Mouse (Mus musculus) midbrain, postnatal 0 days (tissue): Measurements from ENCODE around the gene Ablim2. TPM values are rescaled to one million over a fixed set of nuclear protein-coding genes. Genes with fewer than 3 reads are reported as not detected.

ENCODE experiments used
- ATAC-seq: fragments of 200-750 bp; cut with Nextera tagmentation; 2 replicates; pipeline ENCODE4 v1.8.0; 2017; ENCODE audit warnings: moderate number of reproducible peaks, mild to moderate bottlenecking, moderate TSS enrichment, moderate library complexity; ENCODE audit not compliant: low FRiP score
- DNase-seq: peaks from one replicate; pipeline ENCODE4 v3.0.0-alpha.2; 2015; ENCODE audit warnings: low spot score
- H3K27ac ChIP-seq: fragments of 300-500 bp; sonication (generic); 2 replicates; pipeline ENCODE4 v1.5.1; 2014; ENCODE audit warnings: low read depth, mild to moderate bottlenecking, low read length, mixed read lengths
- H3K27me3 ChIP-seq: fragments of 300-500 bp; sonication (generic); 2 replicates; pipeline ENCODE4 v1.6.1; 2014; ENCODE audit warnings: low read length, control low read depth, mixed read lengths; ENCODE audit not compliant: insufficient read depth
- H3K36me3 ChIP-seq: fragments of 300-500 bp; sonication (generic); 2 replicates; pipeline ENCODE4 v1.6.1; 2014; ENCODE audit warnings: low read length, control low read depth, mixed read lengths; ENCODE audit not compliant: insufficient read depth
- H3K4me1 ChIP-seq: fragments of 300-500 bp; sonication (generic); 2 replicates; pipeline ENCODE4 v1.6.1; 2014; ENCODE audit warnings: mild to moderate bottlenecking, control low read depth, antibody characterized with exemption, low read length, mixed read lengths; ENCODE audit not compliant: insufficient read depth
- H3K4me2 ChIP-seq: fragments of 300-500 bp; sonication (generic); 2 replicates; pipeline ENCODE4 v1.6.1; 2014; ENCODE audit warnings: low read depth, mild to moderate bottlenecking, low read length, mixed read lengths; ENCODE audit not compliant: poor library complexity, severe bottlenecking
- H3K4me3 ChIP-seq: fragments of 300-500 bp; sonication (generic); 2 replicates; pipeline ENCODE4 v1.5.1; 2014; ENCODE audit warnings: low read depth, mild to moderate bottlenecking, low read length, moderate library complexity
- H3K9ac ChIP-seq: fragments of 300-500 bp; sonication (generic); replicated peaks from 2 replicates; pipeline ENCODE4 v1.6.1; 2014; ENCODE audit warnings: mild to moderate bottlenecking, low read length, moderate library complexity, mixed read lengths; ENCODE audit not compliant: poor library complexity, severe bottlenecking
- H3K9me3 ChIP-seq: fragments of 300-500 bp; sonication (generic); 2 replicates; pipeline ENCODE4 v1.6.1; 2016; ENCODE audit warnings: low read length, control low read depth
- CTCF ChIP-seq: IDR thresholded peaks from 2 replicates; pipeline ENCODE4 v1.5.1; 2016; ENCODE audit warnings: antibody characterized with exemption, mild to moderate bottlenecking
- WGBS: fragments of 180-500 bp; shearing (Covaris S2); extraction: QIAGEN DNeasy Blood & Tissue Kit; methylation state at CpG from one replicate; pipeline ENCODE4 v1.1.7; 2014; 5-methylcytosine and 5-hydroxymethylcytosine counted together
- polyA plus RNA-seq: library from polyadenylated mRNA; unstranded; fragments of >200 nt; fragmentation: Nextera tagmentation; extraction: Ambion mirVana; gene quantifications from 2 replicates; pipeline ENCODE4 v1.2.1, GENCODE M21; 2015
- total RNA-seq: library from RNA; depleted of rRNA; stranded (reverse); fragments of >200 nt; gene quantifications from 2 replicates; pipeline ENCODE4 v1.2.3, GENCODE M21; 2014

Gene Ablim2
- total and polyA plus RNA-seq, 2 experiments from 2014 or later = 32.2 to 44.9 TPM

DNA sequence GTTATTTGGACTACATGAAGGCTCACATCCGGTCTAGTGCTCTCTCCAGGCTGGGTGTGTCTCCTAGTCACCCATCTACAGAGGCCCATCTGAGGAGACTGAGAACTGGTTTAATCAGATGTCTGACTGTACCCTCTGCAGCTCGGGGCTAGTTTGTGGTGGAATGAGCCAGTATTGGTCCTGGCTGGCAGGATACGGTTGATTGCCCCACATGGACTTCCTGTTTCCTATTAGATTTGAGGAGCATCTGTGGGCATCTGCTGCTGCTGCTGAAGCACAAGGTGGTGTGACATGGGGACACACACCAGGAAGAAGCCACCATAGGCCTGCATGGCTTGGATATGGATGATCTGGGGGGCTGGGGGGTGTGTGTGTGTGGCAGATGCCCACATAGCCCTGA lies 32.0 kb downstream of the Ablim2 start:
- Histone ChIP-seq H3K9me3 (no peaks in the 10 kb centered on the region), H3K27ac (no peak overlapping the region), H3K27me3 (no peaks in the 10 kb centered on the region), H3K9ac (no peak overlapping the region), H3K36me3 (no peaks in the 10 kb centered on the region), H3K4me2 (no peak overlapping the region), H3K4me1 (no peaks in the 10 kb centered on the region), H3K4me3 (no peak overlapping the region)
- ATAC-seq (no peak), DNase-seq (no peak)
- 87% methylated on average over 3 of the region's 3 CpGs for WGBS
- TF ChIP-seq CTCF = no peak

DNA sequence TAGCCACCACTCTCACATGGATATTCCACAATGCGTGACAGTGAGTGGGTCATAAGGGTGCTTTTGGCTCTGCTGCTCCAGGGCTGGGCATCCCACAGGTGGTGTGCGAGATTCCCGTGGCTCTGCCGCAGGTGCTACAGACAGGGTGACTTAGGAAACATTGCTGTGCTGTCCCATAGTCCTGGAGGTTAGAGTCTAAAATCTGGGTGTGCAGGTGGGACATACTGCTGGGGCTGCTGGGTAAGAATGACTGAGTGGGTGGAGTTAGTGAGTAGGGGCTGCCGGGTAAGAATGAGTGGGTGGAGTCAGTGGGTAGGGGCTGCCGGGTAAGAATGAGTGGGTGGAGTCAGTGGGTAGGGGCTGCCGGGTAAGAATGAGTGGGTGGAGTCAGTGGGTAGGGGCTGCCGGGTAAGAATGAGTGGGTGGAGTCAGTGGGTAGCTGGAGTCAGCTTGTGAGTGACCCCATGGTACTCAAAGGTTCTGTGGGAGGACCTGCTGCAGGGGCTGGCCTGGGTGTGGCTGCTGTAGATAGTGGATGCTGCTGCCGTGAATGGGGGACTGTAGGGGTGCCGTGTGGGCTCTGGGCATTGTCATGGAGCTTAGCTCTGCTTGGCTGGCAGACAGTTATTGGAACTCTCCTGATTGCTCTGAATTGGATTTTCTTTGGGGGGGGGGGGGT lies 32.8 kb downstream of the Ablim2 start:
- no peaks in the 10 kb centered on the region for H3K4me1 ChIP-seq
- TF ChIP-seq CTCF = no peak
- no peaks in the 10 kb centered on the region for H3K27me3 ChIP-seq
- DNase-seq = no peak
- ATAC-seq = no peak
- H3K27ac ChIP-seq = no peak overlapping the region
- H3K4me2 ChIP-seq = no peak overlapping the region
- H3K9me3 ChIP-seq = no peaks in the 10 kb centered on the region
- 44% methylated on average over 10 of the region's 10 CpGs for WGBS
- H3K36me3 ChIP-seq = no peaks in the 10 kb centered on the region
- H3K9ac ChIP-seq = no peak overlapping the region
- no peak overlapping the region for H3K4me3 ChIP-seq

DNA sequence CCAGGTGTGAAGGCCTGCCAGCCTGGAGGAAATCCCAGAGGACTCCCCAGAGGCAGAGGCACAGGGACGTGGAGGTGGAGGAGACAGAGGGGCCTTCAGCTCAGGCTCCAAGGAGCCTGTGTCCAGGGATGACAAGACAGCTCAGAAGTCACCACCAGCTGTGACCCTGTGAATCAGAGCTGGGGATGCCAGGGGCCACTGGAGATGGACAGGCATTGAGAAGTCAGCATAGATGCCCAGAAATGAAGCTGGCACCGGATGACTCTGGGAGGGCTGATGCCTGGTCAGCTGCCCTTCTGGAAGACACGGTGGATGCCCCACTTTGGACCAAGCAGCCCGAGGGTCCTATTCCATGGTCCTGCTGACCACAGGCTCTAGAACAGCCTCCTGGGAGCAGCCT lies 36.3 kb downstream of the Ablim2 start:
- no peaks in the 10 kb centered on the region for H3K4me1 ChIP-seq
- 78% methylated on average over 4 of the region's 4 CpGs for WGBS
- ATAC-seq = no peak

DNA sequence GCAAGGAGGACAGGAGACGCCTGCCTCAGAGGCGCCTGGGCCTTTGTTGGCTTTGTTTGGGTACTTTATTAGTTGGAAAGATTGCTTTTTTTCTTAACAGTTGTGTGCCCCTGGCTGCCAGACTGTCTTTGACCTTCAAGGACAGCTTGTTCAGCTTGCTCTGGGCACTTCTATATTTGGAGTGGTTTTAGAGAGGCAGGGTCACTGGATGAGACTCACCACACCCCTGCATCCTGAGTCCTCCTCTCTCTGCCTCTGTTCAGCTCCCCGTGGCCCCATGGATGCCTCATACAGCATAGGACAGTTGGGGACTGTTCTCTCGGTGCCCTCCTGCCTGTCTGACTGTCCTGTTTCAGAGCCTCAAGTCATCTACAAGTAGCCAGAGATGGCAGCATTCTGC lies 37.3 kb downstream of the Ablim2 start:
- no peak overlapping the region for H3K4me3 ChIP-seq
- H3K27ac ChIP-seq = no peak overlapping the region
- 62% methylated on average over 4 of the region's 4 CpGs for WGBS
- ATAC-seq (no peak), DNase-seq (no peak)
- H3K4me2 ChIP-seq = no peak overlapping the region
- no peak for TF ChIP-seq CTCF
- H3K9ac ChIP-seq = no peak overlapping the region
- H3K9me3 ChIP-seq = no peaks in the 10 kb centered on the region
- no peaks in the 10 kb centered on the region for H3K4me1 ChIP-seq
- H3K36me3 ChIP-seq = peaks cover 7% of the 10 kb centered on the region
- no peaks in the 10 kb centered on the region for H3K27me3 ChIP-seq

More for the DNA sequence above, 36.3 kb downstream of the Ablim2 start:
- H3K4me2 ChIP-seq = no peak overlapping the region
- H3K36me3 ChIP-seq = no peaks in the 10 kb centered on the region
- H3K9me3 ChIP-seq = no peaks in the 10 kb centered on the region
- TF ChIP-seq CTCF = no peak
- H3K27ac ChIP-seq = no peak overlapping the region
- DNase-seq = no peak
- no peak overlapping the region for H3K4me3 ChIP-seq
- no peaks in the 10 kb centered on the region for H3K27me3 ChIP-seq
- no peak overlapping the region for H3K9ac ChIP-seq

DNA sequence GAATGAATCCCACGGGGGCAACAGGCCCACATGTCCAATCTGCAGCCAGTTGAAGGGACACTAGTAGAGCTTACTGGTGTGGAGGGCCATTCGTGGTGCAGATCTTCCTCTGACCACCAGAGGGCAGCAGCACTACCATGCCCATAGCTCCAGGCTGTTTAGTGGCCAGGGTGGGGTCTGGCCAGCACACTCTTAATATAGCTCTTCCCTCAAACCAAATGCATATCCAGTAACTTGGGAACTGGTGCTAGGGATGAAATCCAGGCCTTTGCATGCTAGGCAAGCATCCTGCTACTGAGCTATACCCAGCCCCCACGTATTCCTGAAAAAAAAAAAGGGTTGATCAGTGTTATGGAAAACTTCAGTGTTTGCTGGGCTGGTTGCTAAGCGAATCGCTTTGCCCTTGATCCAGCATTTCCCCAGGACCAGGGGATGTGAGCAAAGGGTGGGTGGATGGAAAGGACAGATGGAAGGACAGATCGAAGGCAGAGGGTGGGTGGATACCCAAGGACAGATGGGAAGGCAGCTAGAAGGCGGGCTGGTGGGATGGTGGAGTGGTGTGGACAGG lies 37.9 kb downstream of the Ablim2 start:
- H3K27me3 ChIP-seq = no peaks in the 10 kb centered on the region
- 62% methylated on average over 7 of the region's 7 CpGs for WGBS
- no peaks in the 10 kb centered on the region for H3K4me1 ChIP-seq
- H3K4me3 ChIP-seq = no peak overlapping the region
- ATAC-seq (no peak), DNase-seq (peak; percentile 68)
- peaks cover 8% of the 10 kb centered on the region for H3K36me3 ChIP-seq
- peak; percentile 93 for TF ChIP-seq CTCF
- no peak overlapping the region for H3K9ac ChIP-seq
- no peak overlapping the region for H3K27ac ChIP-seq
- H3K9me3 ChIP-seq = no peaks in the 10 kb centered on the region
- no peak overlapping the region for H3K4me2 ChIP-seq

DNA sequence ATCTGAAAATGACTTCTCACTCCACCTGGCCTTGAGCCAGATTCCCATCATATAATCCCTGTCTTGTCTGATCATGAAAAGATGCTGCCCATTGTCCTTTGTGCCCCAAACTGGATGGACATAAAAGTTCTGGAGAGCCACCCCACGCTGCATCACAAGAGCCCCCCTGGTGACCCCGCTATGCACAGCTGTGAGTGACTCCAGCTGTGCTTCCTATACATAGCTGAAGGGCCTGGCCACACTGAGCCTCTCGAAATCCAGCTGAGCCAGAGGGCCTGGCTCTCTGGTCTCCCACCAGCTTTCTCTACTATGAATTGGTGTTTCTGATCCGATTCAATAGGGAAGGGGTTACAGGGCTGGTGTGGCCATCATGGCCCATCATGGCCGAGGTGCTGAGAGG lies 38.5 kb downstream of the Ablim2 start:
- Histone ChIP-seq H3K4me1 (no peaks in the 10 kb centered on the region), H3K9me3 (no peaks in the 10 kb centered on the region), H3K27ac (no peak overlapping the region), H3K4me2 (no peak overlapping the region), H3K36me3 (peaks cover 12% of the 10 kb centered on the region), H3K4me3 (no peak overlapping the region), H3K27me3 (no peaks in the 10 kb centered on the region), H3K9ac (no peak overlapping the region)
- no peak for DNase-seq
- 75% methylated on average over 5 of the region's 5 CpGs for WGBS
- no peak for TF ChIP-seq CTCF
- ATAC-seq = no peak
